Mouse (Mus musculus) skeletal muscle tissue, adult 2 months (tissue): ENCODE results near the gene Car2.

Source experiments
- DNase-seq: peaks from one replicate; pipeline ENCODE4 v3.0.0-alpha.2; 2012; ENCODE audit warnings: low read depth, low spot score

Car2 gene

DNA sequence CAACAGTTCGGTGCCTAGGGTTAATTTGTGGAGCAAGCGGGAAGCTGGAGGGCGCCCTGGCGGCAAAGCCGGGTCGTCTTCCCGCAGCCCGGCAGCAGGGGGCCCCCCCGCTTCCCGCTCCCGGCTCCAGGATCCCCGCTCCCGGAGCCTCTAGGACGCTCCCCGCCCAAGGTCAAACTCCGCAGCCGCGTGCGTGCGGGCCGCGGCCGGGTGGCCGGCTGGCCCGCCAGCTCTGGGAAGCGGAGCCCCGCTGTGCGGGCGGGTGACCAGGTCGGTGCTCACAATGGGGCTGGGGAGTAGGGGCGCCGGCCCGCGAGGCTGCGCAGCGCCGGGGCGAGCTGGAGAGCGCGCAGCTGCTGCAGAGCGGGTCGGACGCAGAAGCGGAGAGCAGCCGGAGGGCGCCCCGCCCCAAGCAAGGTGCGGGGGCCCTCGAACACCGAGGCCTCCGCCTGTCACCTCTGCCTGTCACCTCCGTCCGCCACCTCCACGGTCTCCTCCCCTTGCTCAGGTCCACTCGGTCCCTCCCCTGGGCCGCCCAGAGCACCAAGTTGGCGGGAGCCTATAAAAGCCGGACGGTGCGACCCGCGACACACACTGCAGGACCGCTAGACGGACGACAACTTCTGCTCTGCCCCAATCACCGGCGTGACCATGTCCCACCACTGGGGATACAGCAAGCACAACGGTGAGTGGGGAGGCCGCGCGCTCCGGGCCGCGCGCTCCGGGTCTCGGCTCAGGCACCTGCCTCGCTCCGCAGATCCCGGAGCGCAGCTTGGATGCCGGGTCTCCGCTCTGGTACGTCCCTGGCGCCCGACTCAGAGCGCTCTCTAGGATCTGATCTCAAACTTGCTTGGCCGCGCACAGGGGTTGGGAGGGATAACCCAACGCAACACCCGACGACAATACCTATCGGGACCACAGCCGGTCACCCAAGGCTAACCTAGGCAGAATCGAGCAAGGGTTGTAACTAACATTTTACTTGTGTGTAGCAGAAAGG lies at the start of gene Car2:
Gene Car2 (plus strand): TSS at position 172 of the 997 bp plus-strand sequence.
- DNase-seq: no peak

GRCm38 (mm10) chr3:14838936-14839335 lies 47.1 kb upstream of the Car2 start:
- no peak for DNase-seq

DNA sequence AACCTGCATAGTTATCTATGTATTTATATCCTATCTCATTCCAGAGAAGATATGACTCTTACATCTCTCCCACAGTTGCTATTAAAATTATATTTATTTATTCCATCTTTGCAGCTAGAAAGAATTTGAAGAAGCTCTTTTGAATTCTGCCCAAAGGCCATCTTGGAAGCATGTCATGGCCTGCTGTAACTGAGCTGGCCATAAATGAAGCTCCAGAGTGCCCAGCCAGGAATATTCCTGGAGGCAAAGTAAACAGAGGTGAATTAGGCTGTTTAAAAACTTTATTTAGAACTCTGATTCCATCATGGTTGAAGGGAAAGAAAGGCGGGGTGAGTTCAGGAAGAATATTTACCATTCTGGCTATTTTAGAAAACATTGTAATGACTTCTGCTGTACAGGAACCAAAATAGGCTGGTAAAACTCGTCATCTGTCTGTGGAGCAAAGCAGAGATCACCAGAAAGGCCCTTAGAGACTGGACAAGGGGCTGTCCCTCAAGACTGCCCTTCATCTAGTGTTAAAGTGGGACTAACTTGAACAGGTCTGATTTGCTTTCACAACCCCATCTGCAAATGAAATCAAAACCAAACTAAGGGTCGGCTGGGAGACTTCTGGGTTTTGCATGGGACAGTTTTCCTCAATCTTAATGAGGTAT lies 46.5 kb upstream of the Car2 start:
- DNase-seq: no peak

DNA sequence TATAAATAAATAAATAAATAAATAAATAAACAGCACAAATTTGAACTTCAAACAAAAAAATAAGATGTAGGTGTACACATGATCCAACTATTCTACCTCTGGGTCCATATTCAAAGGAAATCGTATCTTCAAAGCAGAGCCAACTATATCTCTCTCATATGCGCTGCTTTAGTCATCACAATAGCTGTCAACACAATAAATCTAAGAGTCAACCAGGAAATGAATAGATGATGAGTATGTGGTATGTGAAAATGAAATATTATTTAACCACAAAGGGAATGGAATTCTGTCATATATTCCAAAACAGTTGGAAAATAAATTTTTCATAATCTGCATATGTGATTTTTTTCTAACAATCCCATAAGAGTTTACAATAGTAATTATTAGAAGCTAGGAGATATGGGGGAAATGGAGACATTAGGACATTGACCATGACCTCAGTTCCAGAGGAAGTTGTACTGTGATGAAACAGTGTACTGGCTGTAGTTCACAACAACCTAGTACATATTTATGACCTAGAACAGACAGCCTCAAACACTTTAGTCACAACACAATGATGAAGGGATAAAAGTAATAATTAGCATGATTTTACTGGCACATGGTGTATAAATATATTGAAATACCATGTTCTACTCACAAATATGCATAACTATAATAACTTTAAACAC lies 37.4 kb upstream of the Car2 start:
- DNase-seq: no peak

DNA sequence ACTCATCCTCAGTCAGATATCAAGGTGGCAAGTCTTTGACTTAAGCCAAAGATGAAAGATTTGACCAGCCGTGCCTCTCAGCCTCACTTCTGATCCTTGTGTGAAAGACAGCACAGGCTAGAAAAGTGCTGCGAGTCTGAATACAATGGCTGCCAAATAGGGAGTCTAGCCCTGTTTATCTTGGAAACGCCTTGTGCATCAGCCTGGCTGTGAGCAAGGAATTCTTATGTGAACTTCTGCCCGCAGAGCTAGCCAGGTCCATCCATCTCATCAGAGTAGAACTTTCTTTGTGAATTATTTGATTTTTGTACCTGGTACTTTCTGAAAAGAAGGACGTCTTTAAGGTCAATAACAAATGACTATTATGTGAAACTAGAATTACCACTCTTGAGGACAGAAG lies 32.1 kb upstream of the Car2 start:
- DNase-seq: no peak

GRCm38 (mm10) chr3:14854446-14854845 lies 31.6 kb upstream of the Car2 start:
- DNase-seq: no peak

GRCm38 (mm10) chr3:14857874-14858273 lies 28.2 kb upstream of the Car2 start:
- no peak for DNase-seq

GRCm38 (mm10) chr3:14860291-14860690 lies 25.8 kb upstream of the Car2 start:
- DNase-seq: peak; percentile 89

GRCm38 (mm10) chr3:14861165-14861564 lies 24.9 kb upstream of the Car2 start:
- no peak for DNase-seq

- no peak for DNase-seq
These were observed 24.3 kb upstream of the Car2 start for GRCm38 (mm10) chr3:14861787-14862186.

DNA sequence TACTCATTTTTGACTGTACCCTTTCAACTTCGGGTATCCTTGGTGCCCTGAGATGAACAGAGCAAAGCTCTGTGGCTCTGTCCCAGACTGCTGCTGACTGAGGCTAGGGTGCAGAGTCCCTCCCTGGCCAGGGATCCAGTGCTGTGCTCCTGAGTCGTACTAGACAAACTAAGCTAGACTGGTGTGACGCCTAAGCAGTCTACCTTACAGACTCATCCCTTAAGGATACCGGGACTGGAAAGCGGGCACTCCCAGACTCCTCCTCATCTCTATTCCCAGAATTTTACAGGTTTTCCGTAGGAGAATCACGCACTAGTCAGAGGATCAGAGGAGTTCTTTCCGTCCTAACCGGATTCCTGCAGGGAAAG lies 23.4 kb upstream of the Car2 start:
- DNase-seq: no peak

GRCm38 (mm10) chr3:14863022-14863711 lies 22.9 kb upstream of the Car2 start, which contains the start of gene Car3:
Gene Car3 (plus strand): TSS chr3:14863512.
- DNase-seq: peak; percentile 83

DNA sequence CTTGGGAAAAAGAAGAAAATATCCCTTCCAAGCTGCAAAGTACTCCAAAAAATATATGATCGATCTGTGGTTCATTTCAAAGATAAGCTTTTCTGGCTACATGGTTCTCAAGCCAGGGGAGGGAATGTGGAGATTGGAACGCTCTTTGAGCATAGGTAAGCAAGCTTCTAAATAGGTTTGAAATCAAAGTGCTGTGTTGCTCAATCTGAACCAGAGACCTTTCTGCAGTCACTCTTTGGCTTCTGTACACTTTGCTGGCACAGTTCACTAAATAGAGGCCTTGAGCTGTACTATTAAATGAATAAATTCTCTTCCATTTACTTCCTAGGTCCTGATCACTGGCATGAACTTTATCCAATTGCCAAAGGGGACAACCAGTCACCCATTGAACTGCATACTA lies 22.2 kb upstream of the Car2 start:
- DNase-seq: no peak

DNA sequence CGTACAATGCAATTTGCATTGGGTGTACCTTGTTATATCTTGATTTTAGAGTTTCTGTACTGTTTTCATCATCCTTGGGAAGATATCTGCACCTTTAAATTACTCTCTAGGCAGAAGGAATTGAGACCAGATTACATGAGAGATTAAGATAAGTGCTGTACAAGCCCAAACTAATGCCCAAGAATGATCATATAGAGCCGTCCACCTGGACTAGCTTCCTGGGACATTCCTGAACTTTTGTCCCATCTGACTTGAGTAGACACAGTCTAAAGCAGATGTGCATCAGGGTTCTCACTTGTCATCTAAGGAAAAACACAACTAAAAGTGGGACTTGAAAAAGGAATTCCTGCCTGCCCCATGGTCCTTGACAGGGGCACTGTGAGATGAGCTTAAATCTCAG lies 20.1 kb upstream of the Car2 start:
- no peak for DNase-seq

- DNase-seq: no peak
These were observed 16.3 kb upstream of the Car2 start for GRCm38 (mm10) chr3:14869779-14870178.

DNA sequence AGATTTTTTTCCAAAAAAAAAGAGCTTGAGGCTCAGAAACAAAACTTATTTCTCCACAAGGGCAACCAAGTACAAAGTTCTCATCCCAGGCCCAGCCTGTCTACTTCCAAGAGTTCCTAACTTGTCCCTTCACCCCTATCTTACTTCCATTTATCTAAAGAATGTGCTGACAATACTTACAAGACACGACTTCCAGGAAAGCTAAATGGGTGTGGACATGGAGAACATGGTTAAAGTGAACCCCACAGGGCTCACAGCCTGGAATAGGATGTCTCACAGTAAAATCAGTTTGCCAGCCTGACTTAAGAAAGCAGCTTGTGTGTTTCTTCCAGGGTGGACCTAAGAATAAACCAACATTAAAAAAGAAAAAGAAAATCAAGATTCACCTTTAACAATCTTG lies 15.5 kb upstream of the Car2 start:
- no peak for DNase-seq

- DNase-seq: no peak
These were observed 14.7 kb upstream of the Car2 start for GRCm38 (mm10) chr3:14871386-14871785.

DNA sequence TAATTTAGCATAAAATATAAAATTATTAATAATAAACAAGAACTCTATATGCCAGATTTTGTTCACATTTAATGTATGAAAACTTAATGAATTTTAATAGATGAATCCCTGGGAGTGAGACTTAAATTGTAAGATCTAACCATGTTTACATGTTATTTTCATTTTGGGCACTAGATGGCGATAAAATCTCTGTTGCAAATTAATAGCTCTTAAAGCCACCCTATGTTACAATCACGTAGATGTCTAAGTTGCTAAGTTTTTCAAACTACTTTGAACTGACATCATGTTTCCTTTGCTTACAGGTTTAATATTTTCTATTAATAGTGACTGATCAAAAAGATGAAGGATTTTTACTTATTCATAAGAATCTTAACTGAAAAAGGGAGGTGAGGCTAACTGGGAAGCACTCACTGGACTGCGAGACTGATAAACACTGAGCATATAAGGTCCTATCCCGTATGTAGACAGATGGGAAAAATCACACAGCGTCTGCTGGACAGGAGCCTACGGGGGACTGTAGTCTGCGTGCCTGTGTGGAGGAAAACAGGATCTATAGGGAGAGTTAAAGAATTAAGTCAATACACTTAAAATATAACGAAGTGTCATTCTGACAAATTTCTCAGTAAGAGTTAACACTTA lies 11.6 kb upstream of the Car2 start:
- DNase-seq: no peak

DNA sequence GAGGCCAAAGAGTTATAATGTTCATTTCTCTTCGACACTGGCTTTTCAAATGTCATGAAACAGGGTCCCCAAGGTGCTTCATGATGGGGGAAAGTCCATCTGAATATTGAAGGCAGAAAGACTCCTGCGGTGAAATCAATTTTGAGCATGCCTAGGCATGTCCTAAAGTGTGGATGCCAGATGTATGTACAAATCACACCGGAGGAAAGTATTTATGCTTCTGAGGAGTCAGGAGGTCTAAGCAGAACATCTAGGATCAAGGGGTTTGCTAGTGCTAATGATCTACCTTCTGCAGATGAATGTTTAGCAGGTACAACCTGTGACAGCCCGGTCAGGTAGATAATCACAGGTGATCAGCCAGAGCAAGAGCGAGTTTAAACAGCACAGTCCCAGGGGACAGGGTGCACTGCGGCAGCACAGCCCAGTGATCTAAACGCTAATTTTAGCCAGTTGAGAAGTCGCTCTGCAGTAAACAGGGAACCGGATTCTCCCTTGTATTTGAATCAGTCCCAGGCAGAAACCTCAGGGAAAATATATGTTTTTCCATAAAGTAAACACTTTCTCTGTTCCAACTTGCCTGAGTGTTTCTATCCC lies 9.7 kb upstream of the Car2 start:
- DNase-seq: no peak

GRCm38 (mm10) chr3:14877251-14877909 lies 8.7 kb upstream of the Car2 start:
- no peak for DNase-seq
